Mouse (Mus musculus): ENCODE data around the gene Rbm48. TPM values are rescaled to one million over a fixed set of nuclear protein-coding genes. Genes with fewer than 3 reads are reported as not detected.
"Not testable (repeated sequence)": the region's sequence is repeated elsewhere in the genome, so short reads cannot be mapped to it uniquely, and the experiment has no call there.

Rbm48 gene
- 10 to 100 TPM in 16 of 26 experiments, 1 to 10 TPM in 9, under 1 TPM in 1; 0.97 to 27.9 (median 12.0) TPM for total RNA-seq (2018; cell fraction: chromatin; rRNA removed)
- total RNA-seq (2018; cell fraction: cytosol; rRNA removed): 1 to 10 TPM; 1.3 to 6.9 (median 4.5) TPM
- total RNA-seq (2018; cell fraction: nucleus; rRNA removed): 10 to 100 TPM in 8 of 26 experiments, 1 to 10 TPM in 18; 2.6 to 19.2 (median 7.4) TPM
- polyA plus RNA-seq (2018): 4.5 to 7.5 TPM (median 5.3 TPM) in 3 replicates

- Histone ChIP-seq H3K4me3 (ENCODE audit: inconsistent target) (peak within 1 kb of the TSS; percentile 99), H3K27ac (peak within 1 kb of the TSS; percentile 40; the same call in 1 of the 2 replicates), H3K36me3 (ENCODE audit: inconsistent target) (0 out of 2 replicates have a peak, but pooled peaks cover 9% of the 10 kb centered on the region), H3K79me2 (ENCODE audit: inconsistent target) (peaks cover 62% of the 10 kb centered on the region)
- 0% methylated on average over 31 of the region's 31 CpGs for WGBS (ENCODE audit: missing documents)
Measured at GRCm38 (mm10) chr5:3596399-3596766, at the start of gene Rbm48. Gene Rbm48, minus strand, starts transcription at chr5:3596585.

DNA sequence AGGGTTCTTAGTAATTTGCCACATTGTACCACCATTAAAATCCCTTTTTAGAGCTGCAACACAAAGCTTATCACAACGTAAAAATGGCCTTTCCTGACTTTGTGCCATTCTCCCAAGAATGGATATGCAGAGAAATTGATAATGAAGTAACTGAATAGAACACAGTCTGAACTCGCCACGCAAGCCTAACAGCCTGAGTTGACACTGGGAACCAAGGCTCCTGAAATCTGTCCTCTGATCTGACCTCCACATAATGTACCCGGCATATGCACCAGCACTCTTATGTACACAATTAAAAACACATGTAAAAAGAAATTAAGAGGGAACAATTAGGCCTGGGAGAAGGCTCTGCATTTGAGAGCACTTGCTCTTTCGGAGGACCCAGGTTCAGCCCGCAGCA is 48.9 kb upstream of the Rbm48 start:
- no peak overlapping the region for H3K4me3 ChIP-seq (ENCODE audit: inconsistent target)
- no peak overlapping the region for H3K27ac ChIP-seq
- WGBS (ENCODE audit: missing documents): 99% methylated on average over 6 of the region's 6 CpGs
- peaks cover 38% of the 10 kb centered on the region for H3K79me2 ChIP-seq (ENCODE audit: inconsistent target)
- peaks cover 14% of the 10 kb centered on the region for H3K36me3 ChIP-seq (ENCODE audit: inconsistent target)

- Histone ChIP-seq H3K27ac (no peak overlapping the region), H3K36me3 (ENCODE audit: inconsistent target) (peaks cover 16% of the 10 kb centered on the region), H3K79me2 (ENCODE audit: inconsistent target) (peaks cover 38% of the 10 kb centered on the region), H3K4me3 (ENCODE audit: inconsistent target) (no peak overlapping the region)
- 93% methylated on average over 6 of the region's 6 CpGs for WGBS (ENCODE audit: missing documents)
Measured at GRCm38 (mm10) chr5:3644621-3645020, 48.2 kb upstream of the Rbm48 start.

DNA sequence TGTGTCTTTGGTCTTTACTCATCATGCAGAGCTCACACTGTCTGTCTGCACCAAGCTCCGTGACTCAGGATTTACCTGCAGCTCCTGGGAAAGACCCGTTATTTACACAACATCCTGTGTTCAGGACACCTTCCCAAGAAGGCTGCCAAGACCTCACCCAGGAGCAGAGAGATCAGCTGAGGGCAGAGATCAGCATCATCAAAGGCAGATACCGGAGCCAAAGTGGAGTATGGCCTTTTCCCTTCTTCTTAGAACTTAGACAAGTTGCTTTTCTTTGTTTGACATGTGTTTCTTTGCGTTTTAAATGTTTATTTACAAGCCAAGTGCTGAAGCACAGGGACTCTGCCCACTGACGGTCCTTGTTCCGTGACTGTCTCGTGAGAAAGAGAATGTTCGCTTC is 38.9 kb upstream of the Rbm48 start:
- H3K27ac ChIP-seq: no peak overlapping the region
- WGBS (ENCODE audit: missing documents): 89% methylated on average over 7 of the region's 8 CpGs
- H3K36me3 ChIP-seq (ENCODE audit: inconsistent target): peaks cover 31% of the 10 kb centered on the region
- no peaks in the 10 kb centered on the region for H3K79me2 ChIP-seq (ENCODE audit: inconsistent target)
- H3K4me3 ChIP-seq (ENCODE audit: inconsistent target): no peak overlapping the region

GRCm38 (mm10) chr5:3633951-3634350 is 37.6 kb upstream of the Rbm48 start:
- 88% methylated on average over 4 of the region's 4 CpGs for WGBS (ENCODE audit: missing documents)
- no peak overlapping the region for H3K27ac ChIP-seq
- H3K4me3 ChIP-seq (ENCODE audit: inconsistent target): no peak overlapping the region
- H3K36me3 ChIP-seq (ENCODE audit: inconsistent target): peaks cover 34% of the 10 kb centered on the region
- H3K79me2 ChIP-seq (ENCODE audit: inconsistent target): no peaks in the 10 kb centered on the region

- H3K36me3 ChIP-seq (ENCODE audit: inconsistent target): peaks cover 34% of the 10 kb centered on the region
- no peak overlapping the region for H3K27ac ChIP-seq
- H3K79me2 ChIP-seq (ENCODE audit: inconsistent target): no peaks in the 10 kb centered on the region
- 92% methylated on average over 13 of the region's 13 CpGs for WGBS (ENCODE audit: missing documents)
- no peak overlapping the region for H3K4me3 ChIP-seq (ENCODE audit: inconsistent target)
Measured at GRCm38 (mm10) chr5:3633315-3633714, 36.9 kb upstream of the Rbm48 start.

DNA sequence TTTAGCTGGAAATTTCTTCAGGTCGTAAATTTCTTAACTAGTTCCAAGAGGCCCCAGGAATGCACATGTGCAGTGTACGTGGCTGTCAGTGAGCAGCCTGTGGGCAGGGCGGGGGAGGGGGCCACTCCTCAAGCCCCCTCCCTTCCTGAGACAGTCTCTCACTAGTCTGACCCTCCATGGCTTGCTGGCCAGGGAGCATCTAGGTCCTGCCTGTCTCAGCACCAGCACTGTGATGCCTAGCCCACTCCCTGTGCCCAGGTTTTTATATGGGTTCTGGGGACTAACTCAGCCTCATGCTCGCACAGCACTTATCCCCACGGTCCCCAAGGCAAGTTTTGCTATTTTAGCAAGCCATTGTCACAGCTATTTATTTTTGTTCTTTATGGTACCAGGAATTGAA is 35.9 kb upstream of the Rbm48 start:
- no peaks in the 10 kb centered on the region for H3K79me2 ChIP-seq (ENCODE audit: inconsistent target)
- no peak overlapping the region for H3K27ac ChIP-seq
- WGBS (ENCODE audit: missing documents): 94% methylated on average over 5 of the region's 5 CpGs
- H3K36me3 ChIP-seq (ENCODE audit: inconsistent target): peaks cover 38% of the 10 kb centered on the region
- H3K4me3 ChIP-seq (ENCODE audit: inconsistent target): no peak overlapping the region

- Histone ChIP-seq H3K27ac (no peak overlapping the region), H3K4me3 (ENCODE audit: inconsistent target) (no peak overlapping the region), H3K36me3 (ENCODE audit: inconsistent target) (peaks cover 39% of the 10 kb centered on the region), H3K79me2 (ENCODE audit: inconsistent target) (no peaks in the 10 kb centered on the region)
- 95% methylated on average over 16 of the region's 16 CpGs for WGBS (ENCODE audit: missing documents)
Measured at GRCm38 (mm10) chr5:3631512-3632271, 35.3 kb upstream of the Rbm48 start.

- Histone ChIP-seq H3K79me2 (ENCODE audit: inconsistent target) (no peaks in the 10 kb centered on the region), H3K4me3 (ENCODE audit: inconsistent target) (no peak overlapping the region), H3K27ac (no peak overlapping the region), H3K36me3 (ENCODE audit: inconsistent target) (peaks cover 43% of the 10 kb centered on the region)
- WGBS (ENCODE audit: missing documents): 100% methylated on average over 5 of the region's 5 CpGs
Measured at GRCm38 (mm10) chr5:3630055-3630454, 33.7 kb upstream of the Rbm48 start.

DNA sequence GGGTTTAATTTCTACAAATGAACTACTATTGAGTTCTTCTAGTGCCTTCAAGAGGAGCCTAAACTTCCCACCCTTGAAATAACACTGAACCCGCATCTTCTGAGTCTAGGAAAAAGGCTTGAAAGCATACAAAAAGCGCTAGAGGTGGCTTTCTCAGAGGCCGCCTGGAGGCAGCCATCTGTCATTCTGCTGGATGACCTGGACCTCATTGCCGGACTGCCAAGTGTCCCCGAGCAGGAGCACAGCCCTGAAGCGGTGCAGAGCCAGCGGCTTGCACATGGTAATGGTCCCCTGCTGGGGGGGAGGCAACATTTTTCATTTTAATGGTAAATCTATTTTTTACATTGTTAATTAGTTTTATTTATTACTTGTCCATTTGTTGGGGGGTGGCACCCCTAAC is 24.1 kb upstream of the Rbm48 start:
- Histone ChIP-seq H3K36me3 (ENCODE audit: inconsistent target) (peaks cover 52% of the 10 kb centered on the region), H3K79me2 (ENCODE audit: inconsistent target) (no peaks in the 10 kb centered on the region), H3K27ac (no peak overlapping the region), H3K4me3 (ENCODE audit: inconsistent target) (no peak overlapping the region)
- WGBS (ENCODE audit: missing documents): 96% methylated on average over 7 of the region's 7 CpGs

GRCm38 (mm10) chr5:3611835-3612234 is 15.4 kb upstream of the Rbm48 start:
- not testable (repeated sequence) for H3K4me3 ChIP-seq (ENCODE audit: inconsistent target); H3K27ac ChIP-seq; H3K79me2 ChIP-seq (ENCODE audit: inconsistent target)
- peaks cover 34% of the 10 kb centered on the region for H3K36me3 ChIP-seq (ENCODE audit: inconsistent target)
- WGBS (ENCODE audit: missing documents): 100% methylated on average over 2 of the region's 2 CpGs

DNA sequence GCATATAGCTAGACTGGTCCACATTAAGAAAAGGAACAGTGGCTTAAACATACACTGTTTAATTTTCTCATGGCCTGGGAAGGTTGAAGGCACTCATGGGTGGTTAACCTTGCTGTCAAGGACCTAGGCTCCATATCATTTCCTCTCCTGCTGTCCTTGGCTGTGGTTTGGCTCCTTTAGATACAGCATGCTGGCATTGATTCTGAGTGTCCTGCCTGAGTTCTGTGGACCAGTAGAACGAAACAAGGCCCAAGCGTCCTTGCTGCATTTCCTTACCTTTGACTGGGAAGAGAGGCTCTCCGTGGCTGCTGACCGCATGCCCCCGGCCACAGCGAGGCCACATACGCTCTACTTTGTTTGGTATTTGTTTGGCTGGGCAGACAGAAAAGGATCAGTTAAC is 12.9 kb upstream of the Rbm48 start:
- WGBS (ENCODE audit: missing documents): 93% methylated on average over 7 of the region's 7 CpGs
- no peaks in the 10 kb centered on the region for H3K79me2 ChIP-seq (ENCODE audit: inconsistent target)
- no peak overlapping the region for H3K4me3 ChIP-seq (ENCODE audit: inconsistent target)
- H3K36me3 ChIP-seq (ENCODE audit: inconsistent target): peaks cover 50% of the 10 kb centered on the region
- no peak overlapping the region for H3K27ac ChIP-seq

DNA sequence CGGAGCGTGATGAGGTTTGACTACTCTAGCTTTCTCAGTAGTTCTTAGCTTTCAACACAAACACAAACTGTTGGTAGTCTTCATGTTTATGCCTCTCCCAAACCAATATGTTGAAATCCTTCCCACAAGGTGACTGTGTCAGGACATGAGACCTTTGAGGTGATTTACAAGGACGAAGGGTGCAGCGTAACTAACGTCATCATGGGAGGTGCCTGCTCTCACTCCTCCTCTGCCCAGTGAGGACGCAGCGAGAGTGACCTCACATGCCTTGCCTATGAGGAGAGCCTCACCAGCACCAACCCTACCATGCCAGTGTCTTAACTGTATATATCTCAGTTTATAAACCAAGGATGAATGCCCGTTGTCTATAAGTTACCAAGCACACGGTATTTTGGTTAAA is 10.7 kb upstream of the Rbm48 start:
- Histone ChIP-seq H3K27ac (no peak overlapping the region), H3K4me3 (ENCODE audit: inconsistent target) (no peak overlapping the region), H3K79me2 (ENCODE audit: inconsistent target) (no peaks in the 10 kb centered on the region), H3K36me3 (ENCODE audit: inconsistent target) (peaks cover 53% of the 10 kb centered on the region)
- 94% methylated on average over 9 of the region's 9 CpGs for WGBS (ENCODE audit: missing documents)

DNA sequence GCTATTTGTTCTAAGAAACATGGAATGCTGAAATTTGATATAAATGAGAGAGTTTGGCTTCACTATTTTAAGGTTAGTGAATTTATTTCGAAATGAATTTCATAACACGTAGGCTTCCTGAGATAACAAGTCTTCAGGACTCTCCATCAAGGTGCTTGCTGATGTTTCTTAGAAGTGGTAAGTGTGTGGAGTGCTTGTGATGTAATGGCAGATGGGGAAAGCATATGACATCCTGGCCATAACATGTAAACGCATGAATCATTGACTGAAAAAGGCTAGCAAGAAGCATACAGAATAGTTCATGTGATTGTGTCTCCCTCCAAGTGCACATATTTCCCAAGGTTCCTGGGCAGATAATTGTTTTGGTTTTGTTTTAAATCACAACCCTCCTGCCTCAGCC is 4.4 kb upstream of the Rbm48 start:
- no peak overlapping the region for H3K27ac ChIP-seq
- no peak overlapping the region for H3K4me3 ChIP-seq (ENCODE audit: inconsistent target)
- WGBS (ENCODE audit: missing documents): 100% methylated on average over 3 of the region's 3 CpGs
- H3K36me3 ChIP-seq (ENCODE audit: inconsistent target): peaks cover 19% of the 10 kb centered on the region; the same call in 1 of the 2 replicates
- H3K79me2 ChIP-seq (ENCODE audit: inconsistent target): peaks cover 33% of the 10 kb centered on the region; the same call in 1 of the 2 replicates

- H3K4me3 ChIP-seq (ENCODE audit: inconsistent target): no peak overlapping the region
- H3K36me3 ChIP-seq (ENCODE audit: inconsistent target): 0 out of 2 replicates have a peak, but pooled peaks cover 14% of the 10 kb centered on the region
- H3K27ac ChIP-seq: no peak overlapping the region
- peaks cover 38% of the 10 kb centered on the region for H3K79me2 ChIP-seq (ENCODE audit: inconsistent target)
- 92% methylated on average over 1 of the region's 1 CpGs for WGBS (ENCODE audit: missing documents)
Measured at GRCm38 (mm10) chr5:3600298-3600697, 3.9 kb upstream of the Rbm48 start.
